Mouse (Mus musculus) layer of hippocampus, postnatal 14 days (tissue): Measurements from ENCODE around the gene Cox6a1. TPM values are rescaled to one million over a fixed set of nuclear protein-coding genes. Genes with fewer than 3 reads are reported as not detected.
A peak's percentile ranks its signal among the peaks of the same experiment; 100 is the strongest.

Experiments used
- DNase-seq, 2 experiments: peaks; one replicate each; pipeline ENCODE4 v3.0.0; 2021 to 2022; ENCODE audit warnings: low spot score in 2 of 2, mixed read lengths in 1 of 2
- total RNA-seq, 2 experiments: library from RNA; stranded (reverse); gene quantifications; 2 replicates each; pipeline ENCODE4 v1.2.3; 2021

Cox6a1 gene
- total RNA-seq, 2 experiments from 2014 or later = 865 to 866 TPM

DNA sequence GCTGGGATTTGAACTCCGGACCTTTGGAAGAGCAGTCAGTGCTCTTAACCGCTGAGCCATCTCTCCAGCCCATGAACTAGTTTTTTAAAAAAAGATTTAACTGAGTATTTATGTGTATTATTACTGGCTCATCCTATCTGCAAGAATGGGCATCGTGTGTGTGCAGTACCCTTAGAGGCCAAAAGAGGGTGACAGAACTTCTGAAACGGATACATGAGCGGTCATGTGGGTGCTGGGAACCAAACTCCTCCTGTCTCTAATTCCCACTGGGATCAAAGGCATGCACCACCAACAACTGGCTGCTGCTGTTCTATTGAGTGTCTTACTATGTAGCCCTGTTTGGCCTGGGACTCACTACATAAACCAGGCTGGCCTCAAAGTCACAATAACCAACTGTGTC, 2.6 kb upstream of the Cox6a1 start:
- no peak for DNase-seq

DNA sequence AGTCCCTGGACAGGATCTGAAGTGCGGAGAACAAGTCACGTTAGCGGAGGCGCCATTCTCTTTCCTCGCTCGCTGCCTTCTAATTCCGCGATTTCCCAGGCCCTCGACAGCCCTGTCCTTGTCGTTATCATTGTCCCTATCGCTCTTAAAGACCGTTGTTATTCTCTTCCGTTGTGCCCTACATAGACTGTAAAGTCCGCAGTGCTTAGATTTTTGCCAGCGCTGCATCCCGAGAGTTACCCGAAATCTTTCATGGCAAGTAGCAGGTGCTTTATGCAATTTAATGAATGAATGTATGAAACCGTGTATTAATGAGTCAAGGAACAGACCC, 409 bp upstream of the Cox6a1 start:
- no peak for DNase-seq

DNA sequence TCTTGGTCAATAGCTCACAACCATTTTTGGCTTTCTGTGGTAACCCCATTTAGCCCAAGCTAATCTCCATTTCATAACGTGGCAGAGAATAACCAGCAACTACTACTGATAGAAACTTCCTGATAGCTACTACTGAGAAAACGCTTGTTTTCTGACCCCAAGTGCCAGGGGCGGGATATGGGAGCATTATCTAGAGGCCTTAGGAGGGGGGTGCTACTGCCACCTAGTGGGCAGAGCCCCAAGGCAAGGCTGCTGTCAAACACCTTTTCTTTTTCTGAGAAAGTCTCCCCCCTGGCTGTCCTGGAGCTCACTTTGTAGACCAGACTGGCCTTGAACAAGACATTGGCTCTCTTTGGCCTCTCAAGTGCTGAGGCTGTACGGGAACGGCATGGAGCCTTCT, 1.2 kb downstream of the Cox6a1 start:
- DNase-seq = peak; percentile 69 to 76

DNA sequence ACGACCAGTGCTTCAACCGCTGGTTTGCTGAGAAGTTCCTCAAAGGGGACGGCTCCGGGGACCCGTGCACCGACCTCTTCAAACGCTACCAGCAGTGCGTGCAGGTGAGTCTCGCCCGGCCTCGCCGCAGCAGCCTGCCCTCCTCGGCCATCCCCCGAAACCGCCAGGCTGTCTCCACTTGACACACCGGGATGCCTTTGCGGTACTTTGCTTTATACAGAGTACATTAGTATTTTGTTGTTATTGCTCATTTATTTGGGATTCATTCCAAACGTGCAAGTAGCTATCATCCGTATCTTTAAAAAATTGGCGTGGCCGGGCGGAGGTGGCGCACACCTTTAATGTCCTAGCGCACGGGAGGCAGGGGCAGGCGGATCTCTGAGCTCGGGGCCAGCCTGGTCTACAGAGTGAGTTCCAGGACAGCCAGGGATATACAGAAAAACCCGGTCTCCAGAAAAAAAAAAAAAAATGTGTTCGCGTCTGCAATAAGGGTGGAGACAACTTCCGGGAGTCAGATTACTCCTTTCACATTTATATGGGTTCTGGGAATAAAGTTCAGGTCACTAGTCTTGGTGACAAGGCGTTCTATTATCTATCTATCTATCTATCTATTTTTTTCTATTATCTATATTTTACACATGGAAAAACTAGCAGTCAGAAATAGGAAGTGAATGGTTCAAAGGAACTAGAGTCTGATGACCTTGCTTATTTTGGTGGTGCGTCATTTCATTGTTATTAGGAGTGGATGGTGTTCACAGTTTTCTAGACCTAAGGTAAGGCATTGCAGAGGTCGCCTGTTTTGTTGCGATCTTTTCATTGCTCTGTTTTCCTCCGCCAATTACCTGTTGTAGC, 7.2 kb downstream of the Cox6a1 start:
- no peak for DNase-seq

DNA sequence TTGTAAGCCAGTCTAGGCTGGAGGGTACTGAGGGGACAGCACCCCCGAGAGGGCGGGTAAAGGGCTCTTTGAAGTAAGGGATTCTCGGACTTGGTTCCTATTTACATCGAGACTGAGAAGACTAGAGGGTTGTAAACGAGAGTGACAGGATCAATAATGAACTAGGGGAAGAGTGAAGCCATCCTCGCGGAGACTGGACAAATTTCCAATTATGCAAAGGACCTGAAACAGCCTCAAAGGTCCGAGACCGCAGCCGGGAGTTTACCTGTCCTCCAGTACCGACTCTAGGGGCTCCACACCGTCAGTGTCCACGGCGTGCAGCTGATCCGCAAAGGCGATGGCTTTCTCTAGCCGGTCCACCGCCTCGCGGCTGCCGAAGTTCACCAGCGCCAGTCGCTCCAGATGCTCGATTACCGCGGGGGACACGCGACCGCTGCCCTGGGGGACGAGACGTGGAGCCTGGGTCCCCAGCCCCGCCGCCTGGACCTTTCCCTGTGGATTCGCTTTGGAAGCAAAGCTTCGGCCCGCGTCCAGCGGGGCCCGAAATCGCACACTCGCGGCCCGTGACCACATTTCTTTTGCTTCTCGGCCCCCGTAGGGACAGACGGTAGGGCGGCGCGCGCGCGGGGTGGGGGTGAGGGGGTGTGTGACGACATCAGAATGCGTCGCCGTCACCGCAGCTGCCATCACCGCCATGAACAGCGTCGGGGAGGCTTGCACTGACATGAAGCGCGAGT, 8.0 kb downstream of the Cox6a1 start, which contains the start of the genes Gatc and Triap1:
TSS of gene Gatc (minus strand) at position 602 of the 737 bp plus-strand sequence.
TSS of gene Triap1 (plus strand) at position 649 of the 737 bp plus-strand sequence.
- peak; percentile 89 to 91 for DNase-seq

DNA sequence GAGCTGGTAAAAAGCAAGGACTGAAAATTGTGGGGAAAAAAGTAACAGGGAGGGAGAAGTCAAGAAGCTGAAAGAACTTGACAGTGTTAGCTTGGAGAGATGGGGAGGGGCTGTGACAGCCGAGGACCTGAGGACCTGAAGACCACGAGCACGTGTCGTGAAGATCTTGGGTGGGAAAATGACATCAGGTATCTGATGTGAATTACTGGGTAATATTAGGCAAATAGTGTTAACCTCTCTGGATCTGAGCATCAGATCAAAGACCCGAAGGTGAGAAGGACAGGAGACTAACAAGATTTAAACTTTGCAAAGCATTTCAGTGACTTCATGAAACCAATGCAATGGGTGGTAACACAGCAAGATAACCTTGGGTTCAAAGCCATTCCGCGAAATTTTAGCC, 8.8 kb downstream of the Cox6a1 start:
- no peak for DNase-seq

DNA sequence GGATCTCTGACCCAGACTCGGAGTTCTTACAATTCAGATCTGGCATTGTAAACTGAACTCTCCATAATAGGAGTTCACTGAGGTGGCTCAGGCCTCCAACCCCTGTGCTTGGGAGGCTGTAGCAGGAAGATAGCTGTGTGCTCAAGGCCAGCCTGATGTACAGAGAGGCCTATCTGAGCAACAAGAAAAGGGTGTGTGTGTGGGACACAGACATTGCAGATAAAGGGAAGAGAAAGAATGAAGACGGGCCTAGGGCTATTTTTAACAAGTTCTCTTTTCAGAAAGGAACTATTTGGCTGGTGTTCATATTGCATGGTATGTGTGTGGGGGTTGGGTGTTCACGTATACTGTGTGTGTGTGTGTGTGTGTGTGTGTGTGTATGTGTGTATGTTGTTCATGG, 15.2 kb downstream of the Cox6a1 start:
- no peak for DNase-seq

DNA sequence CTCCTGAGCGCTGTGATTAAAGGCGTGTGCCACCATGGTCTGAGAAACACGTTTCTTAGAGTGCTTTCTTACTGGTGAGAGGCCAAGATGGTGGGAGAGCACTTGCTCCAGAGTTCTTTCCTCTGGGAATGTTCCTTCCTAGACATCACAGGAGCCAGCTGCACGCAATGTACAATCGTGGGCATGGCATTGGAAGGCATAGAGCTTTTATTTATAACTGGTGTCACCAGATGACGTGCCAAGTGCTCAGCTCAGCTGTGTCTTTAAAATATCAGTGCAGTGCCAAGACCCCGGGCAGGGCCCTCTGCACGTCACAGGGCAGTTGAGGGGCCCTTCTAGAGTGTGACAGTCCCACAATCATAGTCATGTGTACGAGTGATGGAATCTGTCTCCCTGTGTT, 17.8 kb downstream of the Cox6a1 start:
- peak in 1 of 2 experiments; percentile 47 for DNase-seq

DNA sequence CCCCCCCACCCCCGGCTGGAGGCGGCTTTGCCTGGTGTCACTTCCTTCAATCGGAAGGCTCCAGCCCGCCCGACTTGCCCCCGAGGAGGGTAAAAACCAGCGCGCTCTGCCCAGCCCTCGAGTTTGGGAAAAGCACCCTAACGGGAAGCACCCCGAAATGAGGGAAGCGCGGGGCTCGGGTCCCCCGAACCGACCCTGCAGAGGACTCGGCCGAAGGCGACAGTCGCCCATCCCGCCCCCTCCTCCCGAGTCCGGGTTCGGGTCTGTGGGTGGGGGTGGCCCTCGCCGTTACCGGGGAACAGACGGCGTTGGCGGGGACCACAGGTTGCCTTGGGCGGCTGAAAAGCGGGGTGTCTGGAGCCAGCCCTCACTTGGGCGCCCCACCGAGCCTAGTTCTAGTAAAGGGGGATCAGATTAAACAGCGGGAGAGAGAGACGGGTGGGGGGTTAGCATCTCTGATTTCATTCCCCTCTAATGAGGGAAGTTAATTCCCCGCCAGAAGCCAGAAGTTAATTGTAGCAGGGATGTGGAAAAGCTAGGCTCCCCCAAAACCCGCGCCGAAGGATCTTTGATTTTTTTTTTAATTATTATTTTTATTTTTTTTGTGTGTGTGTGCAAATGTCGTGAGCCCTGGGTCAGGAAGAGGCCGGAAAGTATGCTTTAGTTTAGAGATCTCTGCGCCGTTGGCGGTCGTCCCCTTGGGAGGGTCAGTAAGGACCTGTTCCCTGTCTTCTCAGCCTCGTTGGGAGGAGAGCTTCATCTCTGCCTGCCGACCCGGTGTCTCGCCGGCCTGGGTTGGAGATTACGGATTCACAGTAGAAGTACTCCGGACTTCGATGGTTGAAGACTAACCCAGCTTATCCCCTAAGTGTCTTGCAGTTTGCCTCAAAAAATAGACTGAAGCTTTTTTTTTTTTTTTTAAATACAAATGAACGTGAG, 20.9 kb downstream of the Cox6a1 start:
- DNase-seq = peak in 1 of 2 experiments; percentile 45

DNA sequence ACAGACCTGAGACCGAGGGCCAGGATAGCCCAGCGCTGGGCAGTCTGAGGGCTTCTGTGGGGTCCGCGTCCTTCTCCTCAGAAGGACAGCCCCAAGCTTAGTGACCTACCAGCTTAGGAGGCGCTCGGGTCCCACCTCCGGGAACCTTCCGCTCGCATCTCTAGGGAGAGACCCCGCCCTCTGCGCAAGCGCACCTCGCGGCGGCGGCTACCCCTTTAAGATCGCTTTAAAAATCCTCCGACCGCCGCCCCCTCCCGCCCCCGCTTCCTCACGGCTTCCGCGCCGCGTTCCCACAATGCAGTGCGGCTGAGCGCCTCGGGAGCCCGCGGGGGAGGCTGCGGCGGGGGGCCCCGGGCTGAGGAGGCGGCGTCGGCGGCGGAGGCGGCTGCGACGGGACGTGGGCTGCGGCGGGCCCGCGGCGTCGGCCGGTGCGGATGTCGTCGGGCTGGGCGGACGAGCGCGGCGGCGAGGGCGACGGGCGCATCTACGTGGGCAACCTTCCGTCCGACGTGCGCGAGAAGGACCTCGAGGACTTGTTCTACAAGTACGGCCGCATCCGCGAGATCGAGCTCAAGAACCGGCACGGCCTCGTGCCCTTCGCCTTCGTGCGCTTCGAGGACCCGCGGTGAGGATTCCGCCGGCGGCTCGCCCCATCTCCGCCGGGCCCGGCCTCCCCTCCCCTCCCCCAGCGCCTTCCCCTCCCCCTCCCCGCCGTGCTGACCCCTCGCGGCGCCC, 21.7 kb downstream of the Cox6a1 start, which contains the start of gene Srsf9:
TSS of gene Srsf9 (plus strand) at position 303 of the 735 bp plus-strand sequence.
- peak; percentile 94 to 95 for DNase-seq

DNA sequence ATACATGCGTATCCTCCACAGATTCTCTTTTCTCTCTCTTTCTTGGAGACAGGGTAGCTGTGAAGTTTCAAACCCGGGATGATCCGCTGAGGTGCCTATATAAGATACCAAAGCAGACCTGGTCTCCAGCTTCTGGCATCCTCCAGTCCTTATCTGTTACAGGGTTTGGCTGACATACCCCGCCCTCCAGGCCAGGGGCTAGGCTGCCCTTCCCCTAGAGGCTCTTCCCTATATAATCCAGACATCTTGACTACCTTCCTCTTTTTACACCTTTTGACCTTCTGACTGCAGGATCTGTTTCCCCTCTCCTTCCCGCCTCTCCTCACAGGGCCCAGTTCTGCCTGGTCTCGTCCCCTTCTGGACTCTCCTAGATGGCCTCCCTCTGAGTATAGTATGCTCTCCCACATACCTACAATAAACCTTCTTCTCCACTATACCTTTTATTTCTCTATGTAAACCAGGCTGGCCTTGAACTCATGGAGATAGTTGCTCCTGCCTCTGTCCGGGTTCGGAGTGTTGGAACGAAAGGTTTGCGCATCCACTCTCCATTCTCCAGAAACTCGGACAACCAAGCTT, 22.4 kb downstream of the Cox6a1 start:
- no peak for DNase-seq

DNA sequence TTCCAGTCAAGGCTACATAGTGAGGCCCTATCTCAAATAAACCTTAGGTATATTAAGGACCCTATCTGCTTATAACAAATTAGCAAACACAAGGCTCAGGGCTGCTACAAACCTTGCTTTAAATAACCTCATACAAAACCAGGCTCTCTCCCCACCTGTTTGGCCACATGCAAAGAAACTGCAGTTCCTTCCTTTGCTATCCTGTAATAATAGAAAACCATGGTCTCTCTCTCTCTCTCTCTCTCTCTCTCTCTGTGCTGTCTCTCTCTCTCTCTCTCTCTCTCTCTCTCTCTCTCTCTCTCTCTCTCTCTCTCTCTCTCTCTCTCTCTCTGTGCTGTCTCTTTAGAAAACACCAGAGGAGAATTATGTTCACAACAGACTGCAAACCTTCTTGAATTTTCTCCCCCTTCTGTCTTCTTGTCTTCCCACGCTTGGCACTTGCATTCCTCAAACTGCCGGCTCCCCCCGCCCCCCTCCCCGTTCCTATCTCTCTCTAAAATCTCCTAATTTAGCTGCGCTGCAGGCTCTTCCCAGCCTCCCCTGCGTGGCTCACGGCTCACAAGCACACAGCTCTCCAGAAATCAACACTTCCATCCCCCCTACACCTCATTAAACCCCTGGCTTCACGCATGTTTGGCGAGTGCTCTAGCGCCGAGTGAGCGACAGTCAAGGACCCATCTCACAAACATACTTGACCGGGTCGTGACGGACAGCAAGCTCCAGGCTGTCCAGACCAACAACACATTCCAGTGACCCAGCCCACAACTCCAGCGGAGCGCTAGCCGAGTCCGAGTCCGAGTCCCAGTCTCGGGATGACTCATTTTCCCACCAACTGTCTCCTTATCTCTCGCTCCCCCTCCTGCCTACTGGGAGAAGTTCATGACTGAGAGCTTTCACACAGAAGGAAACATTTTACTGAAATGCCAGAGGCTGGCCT, 29.5 kb downstream of the Cox6a1 start:
- DNase-seq = peak; percentile 72 to 73

DNA sequence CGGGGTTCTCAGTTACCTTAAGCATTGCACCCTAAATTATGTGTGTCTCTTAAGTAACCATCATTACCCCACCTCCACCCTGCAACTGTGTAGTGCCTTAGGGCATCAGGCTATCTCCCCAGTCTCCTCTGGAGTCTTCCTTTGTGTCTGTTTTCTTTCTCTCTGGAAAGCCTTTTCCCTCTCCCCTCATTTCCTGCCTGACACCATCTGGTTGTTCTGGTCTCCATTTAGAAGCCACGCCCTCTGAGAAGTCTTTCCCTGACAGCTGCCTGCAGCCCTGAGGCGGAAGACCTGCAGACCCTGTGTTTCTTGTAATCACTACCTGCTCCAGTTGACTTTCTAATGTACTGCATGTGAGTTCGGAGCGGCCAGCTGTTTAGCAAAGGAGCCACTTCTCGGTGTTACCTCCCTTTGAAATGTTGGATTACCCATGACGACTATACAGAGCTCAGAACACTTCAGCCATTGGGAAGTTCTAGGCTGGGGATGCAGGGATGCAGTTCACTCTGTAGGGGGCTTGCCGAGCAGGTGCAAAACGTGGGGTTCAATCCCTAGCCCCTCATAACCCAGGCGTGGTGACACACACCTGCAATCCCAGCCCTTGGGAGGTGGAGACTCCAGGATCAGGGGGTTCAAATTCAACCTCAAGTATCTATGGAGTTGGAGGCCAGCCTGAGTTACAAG, 31.0 kb downstream of the Cox6a1 start:
- DNase-seq = no peak

DNA sequence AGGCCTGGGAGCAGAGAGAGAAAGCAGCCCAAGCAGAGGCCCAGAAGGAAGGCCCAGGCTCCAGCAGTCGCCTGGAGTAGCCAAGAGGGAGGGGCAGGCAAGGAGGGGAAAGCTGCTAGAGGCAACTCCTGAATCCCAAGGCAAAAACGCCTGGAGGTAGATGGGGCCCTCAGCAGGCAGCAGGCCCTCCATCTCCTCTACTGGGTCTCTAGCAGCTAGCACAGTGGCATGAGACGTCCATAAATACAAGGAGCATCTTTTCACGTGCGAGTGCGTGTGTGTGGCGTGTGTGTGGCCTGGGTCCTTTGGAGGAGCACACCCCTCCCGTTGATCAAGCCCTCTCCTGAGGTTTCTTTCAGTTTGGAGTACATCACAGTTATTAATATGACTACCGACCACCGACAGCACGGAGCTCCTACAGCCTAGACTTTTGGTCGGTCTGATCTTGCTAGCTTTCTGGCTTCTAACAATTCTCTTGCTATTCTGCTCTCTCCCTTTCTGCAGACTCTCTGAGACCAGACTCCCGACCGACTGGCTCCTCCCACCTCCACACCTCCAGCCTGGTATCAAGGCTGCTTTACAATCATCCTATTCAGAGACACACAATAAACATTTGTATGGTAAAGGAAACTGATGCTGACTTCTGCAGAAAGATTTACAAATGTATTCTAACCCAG, 31.7 kb downstream of the Cox6a1 start:
- no peak for DNase-seq

DNA sequence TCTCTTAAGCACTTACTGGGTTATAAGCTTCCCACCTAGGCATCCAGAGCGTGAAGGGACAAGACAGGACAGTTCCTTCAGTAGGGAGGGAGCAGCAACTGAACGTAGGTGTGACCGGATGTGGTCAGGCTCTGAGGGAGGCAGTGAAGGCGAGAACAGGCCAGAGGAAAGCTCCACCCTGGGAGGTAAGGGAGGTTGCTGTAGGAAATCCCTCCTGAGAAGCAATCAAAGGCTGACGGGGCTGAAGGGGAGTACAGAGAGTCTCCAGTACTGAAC, 35.2 kb downstream of the Cox6a1 start:
- DNase-seq = no peak

DNA sequence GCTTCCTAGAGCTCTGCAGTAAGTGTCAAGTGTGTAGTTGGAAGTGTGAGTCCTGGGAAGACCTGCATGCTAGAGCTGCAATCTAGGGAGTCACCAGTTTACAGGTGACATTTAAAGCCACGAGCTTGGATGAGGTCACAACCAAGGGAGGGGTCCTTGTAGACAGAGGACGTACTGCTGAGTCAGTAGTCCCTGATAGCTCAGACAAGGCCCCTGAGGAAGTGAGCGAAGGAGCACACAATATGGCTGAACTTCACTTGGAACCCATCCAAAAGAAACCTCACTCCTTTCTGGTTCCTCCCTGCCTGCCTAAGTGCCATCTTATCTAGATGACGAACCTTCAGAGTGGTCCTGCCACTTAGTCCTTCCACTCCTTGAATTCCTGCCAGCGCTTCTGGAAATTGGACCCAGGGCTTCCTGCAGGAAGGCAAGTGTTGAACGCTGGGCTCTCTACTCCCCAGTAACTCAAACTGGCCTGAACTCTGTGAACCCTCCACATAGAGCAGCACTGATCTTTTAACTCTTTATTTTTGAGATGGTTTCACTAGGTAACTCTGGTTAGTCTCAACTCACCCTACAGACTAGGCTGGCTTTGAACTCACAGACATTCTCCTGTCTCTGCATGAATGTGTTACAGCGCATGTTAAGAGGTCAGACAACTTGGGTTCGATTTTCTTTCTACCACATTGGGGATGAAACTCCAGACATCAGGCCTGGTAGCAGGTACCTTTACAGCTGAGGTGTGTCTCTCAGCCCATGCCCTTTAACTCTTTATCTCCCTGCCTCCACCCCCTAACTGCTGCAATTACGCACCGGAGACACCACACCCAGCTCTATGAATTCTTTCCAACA, 35.7 kb downstream of the Cox6a1 start:
- DNase-seq = no peak

DNA sequence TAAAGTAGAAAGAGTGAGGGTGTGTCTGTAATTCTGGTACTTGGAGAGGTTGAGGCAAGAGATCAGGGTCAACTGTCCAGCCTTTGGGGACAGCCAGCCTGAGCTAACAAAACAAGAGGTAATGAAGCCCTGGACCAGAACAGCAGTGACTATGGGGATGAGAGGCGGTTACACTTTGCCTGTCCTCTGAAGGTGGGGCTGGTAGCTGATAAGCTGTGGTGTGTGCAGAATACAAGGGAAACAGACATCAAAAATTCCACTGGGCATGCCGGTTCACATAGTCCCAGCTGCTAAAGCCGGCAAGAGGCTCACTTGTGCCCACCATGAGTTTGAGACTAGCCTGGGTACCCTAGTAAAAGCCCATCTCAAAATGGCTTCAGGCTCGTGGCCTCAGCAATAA, 36.4 kb downstream of the Cox6a1 start:
- DNase-seq = no peak
